Mouse (Mus musculus) bone marrow, adult 2 months (tissue): ENCODE results near the gene Brinp1. TPM values are rescaled to one million over a fixed set of nuclear protein-coding genes. Genes with fewer than 3 reads are reported as not detected.

Experiments used
- H3K27ac ChIP-seq: fragments of 200-500 bp; 2 replicates; pipeline ENCODE4 v1.5.1; 2012; ENCODE audit warnings: low read depth, mild to moderate bottlenecking, control low read depth, inconsistent platforms, low read length; ENCODE audit not compliant: control insufficient read depth, poor library complexity, insufficient read depth
- H3K4me1 ChIP-seq: fragments of 200-500 bp; 2 replicates; pipeline ENCODE4 v1.6.1; 2011; ENCODE audit warnings: low read length; ENCODE audit not compliant: control insufficient read depth, insufficient read depth
- H3K4me3 ChIP-seq: fragments of 200-500 bp; replicated peaks from 2 replicates; pipeline ENCODE3; 2011; ENCODE audit warnings: mild to moderate bottlenecking, low read depth, low read length, control low read depth; ENCODE audit not compliant: control insufficient read depth
- CTCF ChIP-seq: fragments of 200-500 bp; IDR thresholded peaks from 2 replicates; pipeline ENCODE4 v1.5.1; 2011; ENCODE audit warnings: low read length, control low read depth; ENCODE audit not compliant: control insufficient read depth, insufficient read depth
- POLR2A ChIP-seq: fragments of 200-500 bp; IDR thresholded peaks from 2 replicates; pipeline ENCODE4 v1.6.1; 2011; ENCODE audit warnings: low read depth, mild to moderate bottlenecking, control low read depth, low read length, borderline replicate concordance; ENCODE audit not compliant: control insufficient read depth
- WGBS: fragments of 180-500 bp; shearing (Covaris S2); methylation state at CpG from one replicate; pipeline ENCODE4 v1.1.7; 2018; 5-methylcytosine and 5-hydroxymethylcytosine counted together
- polyA plus RNA-seq: library from polyadenylated mRNA; stranded (reverse); fragments of >200 nt; gene quantifications from 2 replicates; pipeline ENCODE4 v1.2.4, GENCODE M21; 2011; ENCODE audit warnings: low replicate concordance; ENCODE audit not compliant: missing spikeins, insufficient read depth, insufficient read length

Brinp1 gene
- polyA plus RNA-seq, 1 experiment, result not detected

DNA sequence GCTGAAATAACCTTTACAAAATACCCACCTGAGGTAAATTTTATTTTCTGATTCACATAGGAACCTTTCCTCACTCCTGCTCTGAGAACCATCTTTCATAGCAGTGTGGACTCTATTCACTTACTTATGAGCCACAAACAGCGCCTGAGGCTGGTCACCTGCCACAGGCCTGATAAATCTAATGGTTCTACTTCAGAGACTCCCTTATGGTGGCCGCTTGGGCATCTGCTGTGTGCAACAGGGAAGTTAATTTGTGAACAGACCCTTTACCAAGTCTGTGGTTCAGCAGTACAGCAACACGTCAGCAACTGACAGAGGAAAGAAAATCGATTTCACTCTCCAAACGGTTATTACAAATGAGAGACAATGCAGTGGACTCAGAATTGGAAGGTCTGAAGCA lies 164.2 kb downstream of the Brinp1 start:
- 69% methylated on average over 5 of the region's 5 CpGs for WGBS
- no peaks in the 10 kb centered on the region for H3K4me1 ChIP-seq
- TF ChIP-seq CTCF (no peak), POLR2A (no peak)
- H3K27ac ChIP-seq, result no peak overlapping the region
- no peak overlapping the region for H3K4me3 ChIP-seq

DNA sequence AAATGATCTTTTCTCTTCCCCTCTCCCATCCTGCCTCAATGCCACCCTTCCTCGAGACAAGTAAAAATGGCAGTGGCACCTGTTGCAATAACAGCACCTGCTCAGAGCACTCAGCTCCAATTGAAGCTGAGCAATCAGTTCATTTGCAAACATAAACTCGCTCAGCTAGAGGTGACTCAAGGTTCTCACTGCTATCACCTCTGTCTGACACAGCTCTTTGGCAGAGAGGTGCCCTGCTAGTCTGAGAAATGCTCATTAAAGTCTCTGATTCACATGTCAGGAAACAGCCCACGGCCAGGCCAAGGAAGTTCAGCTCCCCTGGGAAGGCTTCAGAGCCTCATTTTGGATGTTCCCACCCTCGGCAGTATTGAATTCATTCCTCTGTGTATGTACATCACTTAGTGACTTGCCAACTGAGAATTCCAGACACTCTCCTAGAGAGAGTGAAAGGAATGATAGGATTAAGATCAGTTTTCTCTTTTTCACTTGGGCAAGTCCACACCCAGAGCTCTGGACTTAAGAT lies 165.7 kb downstream of the Brinp1 start:
- Histone ChIP-seq H3K4me3 (no peak overlapping the region), H3K27ac (no peak overlapping the region), H3K4me1 (no peaks in the 10 kb centered on the region)
- no peak for TF ChIP-seq CTCF
- no peak for TF ChIP-seq POLR2A
- 53% methylated on average over 4 of the region's 4 CpGs for WGBS

DNA sequence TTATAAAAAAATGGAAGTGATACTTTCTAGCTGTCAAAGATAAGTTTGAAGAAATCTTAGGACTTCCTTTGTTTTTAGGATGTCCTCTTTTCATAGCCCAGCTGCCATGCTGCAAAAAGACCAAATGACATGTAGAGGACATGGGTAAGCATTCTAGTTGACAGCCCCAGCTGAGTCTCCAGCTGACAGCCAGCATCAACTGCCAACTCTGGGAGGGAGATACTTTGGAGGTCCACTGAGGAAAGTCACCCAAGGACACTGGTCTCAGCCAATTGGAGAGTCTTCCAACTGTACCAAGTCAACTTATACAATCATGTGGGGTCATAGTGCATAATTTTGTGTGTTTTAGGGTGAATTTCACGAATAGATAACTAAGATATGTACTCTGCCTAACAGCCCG lies 166.6 kb downstream of the Brinp1 start:
- WGBS, result 50% methylated on average over 2 of the region's 2 CpGs
- no peak for TF ChIP-seq POLR2A
- no peak for TF ChIP-seq CTCF
- Histone ChIP-seq H3K27ac (no peak overlapping the region), H3K4me1 (no peaks in the 10 kb centered on the region), H3K4me3 (no peak overlapping the region)

DNA sequence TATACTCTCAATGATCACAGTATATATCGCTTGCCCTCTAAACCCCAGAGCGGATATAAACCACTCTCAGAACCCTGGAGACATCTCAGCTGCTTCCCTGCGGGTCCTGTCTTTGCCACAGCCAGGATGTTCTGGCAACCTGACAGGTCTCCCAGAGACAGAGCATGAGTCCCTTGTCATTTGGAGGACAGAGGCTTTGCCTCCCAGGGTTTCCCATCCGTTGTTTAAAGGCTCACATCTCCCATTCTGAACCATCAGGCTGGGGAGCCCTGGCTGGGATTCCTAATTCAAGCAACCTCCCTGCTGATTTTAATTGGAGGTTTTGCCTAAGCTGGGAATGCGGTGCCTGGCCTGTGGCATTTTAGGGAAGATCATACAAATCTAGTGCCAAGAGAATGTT lies 185.9 kb downstream of the Brinp1 start:
- H3K4me1 ChIP-seq, result no peaks in the 10 kb centered on the region
- 64% methylated on average over 5 of the region's 5 CpGs for WGBS
- no peak overlapping the region for H3K27ac ChIP-seq
- no peak overlapping the region for H3K4me3 ChIP-seq
- TF ChIP-seq POLR2A (no peak), CTCF (no peak)

DNA sequence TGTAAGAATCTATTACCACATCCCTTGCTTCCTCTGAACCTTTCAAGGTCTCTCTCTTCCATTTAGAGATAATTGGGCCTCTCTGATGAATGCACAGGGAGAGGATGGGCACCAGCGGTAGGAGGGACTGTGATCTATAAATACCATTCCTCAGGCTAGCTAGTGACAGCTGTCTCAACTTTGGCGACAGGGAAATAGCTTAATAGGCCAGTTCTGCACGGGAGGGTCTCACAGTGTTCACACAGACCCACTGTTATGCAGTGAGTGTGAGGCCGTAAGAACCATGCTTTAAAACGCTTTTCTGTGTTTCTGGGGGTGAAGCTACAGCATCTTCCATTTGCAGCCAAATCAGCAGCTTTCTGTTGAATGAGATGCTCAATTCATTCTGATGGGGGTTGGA lies 186.8 kb downstream of the Brinp1 start:
- H3K4me1 ChIP-seq, result no peaks in the 10 kb centered on the region
- no peak overlapping the region for H3K4me3 ChIP-seq
- 67% methylated on average over 5 of the region's 5 CpGs for WGBS
- TF ChIP-seq POLR2A (no peak), CTCF (no peak)
- H3K27ac ChIP-seq, result no peak overlapping the region

DNA sequence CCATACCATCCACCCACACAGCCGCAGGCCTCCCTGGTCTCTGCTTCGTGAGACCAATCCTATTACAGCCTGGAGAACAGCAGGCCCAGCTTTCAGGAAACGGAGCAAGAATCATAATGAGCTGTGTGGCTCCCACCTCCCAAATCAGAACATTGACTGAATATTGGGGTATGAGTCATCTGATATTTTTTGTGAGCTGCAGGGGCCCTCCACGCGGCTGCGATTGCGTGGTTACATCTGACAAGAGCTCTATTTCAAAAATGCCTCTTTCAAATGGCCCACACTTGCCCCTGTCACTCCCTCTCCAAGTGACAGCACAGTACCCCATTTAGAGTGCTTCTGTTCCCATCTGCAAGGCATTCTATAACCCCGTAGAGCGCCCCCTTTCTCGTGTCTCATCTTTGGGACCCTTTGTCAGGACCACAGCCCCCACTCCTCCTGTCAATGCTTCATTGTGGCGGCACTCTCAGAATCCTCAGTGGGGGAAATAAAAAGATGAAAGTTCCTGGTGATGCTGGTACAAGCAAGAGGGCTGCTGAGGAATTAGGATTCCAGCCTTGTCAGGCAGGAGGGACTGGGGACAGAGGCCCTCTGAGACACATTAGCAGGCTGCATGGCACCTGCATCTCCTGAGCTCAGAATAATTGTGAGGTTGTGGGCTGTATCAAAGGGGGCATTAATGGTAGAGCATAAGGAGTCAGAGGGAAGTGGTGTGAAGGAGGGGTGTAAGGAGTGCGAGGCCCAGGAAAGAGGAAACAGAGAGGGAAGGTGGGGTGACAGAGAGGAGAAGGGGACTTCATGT lies 188.2 kb downstream of the Brinp1 start:
- H3K4me1 ChIP-seq, result no peaks in the 10 kb centered on the region
- no peak for TF ChIP-seq CTCF
- TF ChIP-seq POLR2A, result no peak
- 80% methylated on average over 12 of the region's 12 CpGs for WGBS
- no peak overlapping the region for H3K27ac ChIP-seq
- H3K4me3 ChIP-seq, result no peak overlapping the region

DNA sequence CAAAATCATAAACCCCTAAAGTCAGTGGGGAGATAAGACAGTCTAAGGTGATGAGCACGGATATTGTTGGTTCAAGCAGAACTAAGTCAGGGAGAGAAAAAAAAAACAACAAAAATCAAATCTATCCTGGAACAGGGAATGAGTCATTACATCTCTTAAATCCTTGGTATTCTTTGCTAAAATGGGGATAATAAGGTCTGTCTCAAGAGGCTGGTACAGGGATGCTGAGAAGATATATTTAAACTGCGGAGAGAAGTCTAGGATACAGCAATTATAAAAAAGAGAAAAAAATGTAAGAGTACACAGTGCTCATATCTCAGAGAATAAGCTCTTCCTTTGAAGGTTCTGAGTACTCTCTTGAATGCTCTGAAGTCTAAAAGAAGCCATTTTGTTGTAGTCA lies 189.3 kb downstream of the Brinp1 start:
- no peak for TF ChIP-seq CTCF
- no peak for TF ChIP-seq POLR2A
- WGBS, result 86% methylated on average over 2 of the region's 2 CpGs

DNA sequence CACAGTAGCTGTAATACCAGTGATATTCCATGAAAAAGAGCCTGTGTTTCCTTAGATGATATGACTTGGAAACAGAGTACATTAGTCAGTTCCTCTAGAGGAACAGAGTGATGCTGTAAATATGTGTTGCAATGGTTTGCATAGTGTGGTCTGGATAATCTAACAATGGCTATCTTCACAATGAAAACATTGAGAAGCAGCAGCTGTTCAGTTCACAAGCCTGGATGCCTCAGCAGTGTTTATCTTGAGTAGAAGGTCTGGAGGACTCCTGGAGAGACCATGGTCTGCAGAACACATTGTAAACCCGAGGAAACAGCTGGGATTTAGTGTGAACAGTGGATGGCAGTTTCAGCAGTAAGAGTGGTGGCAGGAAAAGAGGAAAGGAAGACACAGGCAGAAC lies 233.2 kb downstream of the Brinp1 start:
- Histone ChIP-seq H3K4me1 (no peaks in the 10 kb centered on the region), H3K27ac (no peak overlapping the region), H3K4me3 (no peak overlapping the region)
- 6% methylated on average over 1 of the region's 1 CpGs for WGBS
- no peak for TF ChIP-seq POLR2A
- TF ChIP-seq CTCF, result no peak

More for the DNA sequence above, 189.3 kb downstream of the Brinp1 start:
- H3K27ac ChIP-seq, result no peak overlapping the region
- no peak overlapping the region for H3K4me3 ChIP-seq
- no peaks in the 10 kb centered on the region for H3K4me1 ChIP-seq
